In genomic region chr4:92147134-92147533, GRCm38 (mm10) we compare ENCODE assay signal across 20 mouse cellular contexts. TPM values are rescaled to one million over a fixed set of nuclear protein-coding genes. Genes with fewer than 3 reads are reported as not detected.
DNase-seq lines count a peak whose midpoint lies in the region; TF ChIP-seq lines count a peak whose summit lies in the region.
"Had no signal": no experiment of that assay in that cellular context is flagged by ENCODE, and none has a peak within 500 bp of the region (broad histone marks: within the 10 kb centered on the region; RNA-seq: fewer than 3 reads in every experiment).

TSS of gene Izumo3 (minus strand) at chr4:92147234.

- H3K4me1 ChIP-seq in testis, adult 2 months (ENCODE audit: control insufficient read depth, insufficient read depth, low read length): no peaks in the 10 kb centered on the region

- no peak within 1 kb of the TSS for H3K27ac ChIP-seq in testis, adult 2 months (ENCODE audit: control insufficient read depth, insufficient read depth, low read depth, low read length)

- H3K4me3 ChIP-seq in testis, adult 2 months (ENCODE audit: control insufficient read depth, low read depth, low read length): peak within 1 kb of the TSS; percentile 72

- TF ChIP-seq CTCF in testis, adult 2 months (IDR thresholded peaks at IDR 0.05; ENCODE audit: control insufficient read depth, insufficient read depth, insufficient replicate concordance, low read depth, low read length): no peak

- no peak for DNase-seq in testis, postnatal 10 days (ENCODE audit: low spot score)
- DNase-seq: adrenal gland, adult 2 months; adrenal gland, adult 8-10 months; adrenal gland, postnatal 10 days; adrenal gland, postnatal 14 days; adrenal gland, postnatal 25 days; adrenal gland, postnatal 36 days; B cell, adult 2 months; cerebellum, adult 11 months; cerebellum, adult 11-12 months; cerebellum, adult 18-20 months; cerebellum, adult 2 months had no signal

- no peak for TF ChIP-seq POLR2A in testis, adult 2 months (IDR thresholded peaks at IDR 0.05; ENCODE audit: control insufficient read depth, low read depth, low read length)

- H3K27me3 ChIP-seq in testis, adult 2 months (ENCODE audit: control insufficient read depth, insufficient read depth, low read length): no peaks in the 10 kb centered on the region
- H3K27me3 ChIP-seq: CH12.LX, Patski had no signal

- H3K36me3 ChIP-seq in testis, adult 2 months (ENCODE audit: control insufficient read depth, insufficient read depth, low read length): no peaks in the 10 kb centered on the region
- H3K36me3 ChIP-seq: G1E had no signal

RNA-seq across cellular contexts. Expression of gene Izumo3, which starts in this region (rescaled TPM):
- 18.2 and 25.2 TPM in 2 replicates for polyA plus RNA-seq in testis, adult 2 months (2012; rRNA removed)
- polyA plus RNA-seq: activated CD4-positive, CD25-positive, alpha-beta regulatory T cell, adult 4 months; adrenal gland, adult 2 months; brain, embryonic 14.5 days; C2C12; CD4-positive, CD25-positive, alpha-beta regulatory T cell, adult 4 months; cerebellum, adult 2 months; G1E; Patski had no signal
